13 mouse cellular contexts compared by ENCODE assay signal in the genomic region with DNA sequence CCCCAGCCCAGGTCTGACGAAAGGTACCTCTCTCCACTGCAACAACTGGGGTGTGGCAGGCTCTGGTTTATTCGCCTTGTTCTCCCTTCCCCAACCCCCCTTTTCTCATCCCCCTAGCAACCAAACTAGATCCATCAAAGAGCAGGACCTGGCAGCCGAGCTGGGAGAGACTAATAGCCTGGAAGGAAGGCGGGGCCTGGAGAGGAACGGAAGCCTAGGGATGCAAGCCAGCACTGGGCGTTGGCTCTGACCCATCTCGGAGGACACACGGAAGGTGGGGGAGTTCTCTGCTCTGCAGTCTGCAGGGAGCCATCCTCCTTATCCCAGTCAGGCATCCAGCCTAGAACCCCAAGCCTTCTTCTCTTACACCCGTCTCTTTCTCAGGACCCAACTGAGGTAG. TPM values are rescaled to one million over a fixed set of nuclear protein-coding genes. Genes with fewer than 3 reads are reported as not detected.
DNase-seq lines count a peak whose midpoint lies in the region; ATAC-seq and TF ChIP-seq lines count a peak whose summit lies in the region.
"Had no signal": no experiment of that assay in that cellular context is flagged by ENCODE, and none has a peak within 500 bp of the region (broad histone marks: within the 10 kb centered on the region; RNA-seq: fewer than 3 reads in every experiment).

No protein-coding gene starts in this region.

- H3K36me3 ChIP-seq in E14TG2a.4 (ENCODE audit: insufficient read depth, low read length), result no peaks in the 10 kb centered on the region
- H3K36me3 ChIP-seq in hindbrain, embryonic 15.5 days, result no peaks in the 10 kb centered on the region
- H3K36me3 ChIP-seq: heart, embryonic 12.5 days; limb, embryonic 15.5 days had no signal

- peak overlapping the region; percentile 15 for H3K4me3 ChIP-seq in E14TG2a.4 (replicated peaks; ENCODE audit: low read length)
- no peak overlapping the region for H3K4me3 ChIP-seq in hindbrain, embryonic 15.5 days
- H3K4me3 ChIP-seq: heart, embryonic 12.5 days; limb, embryonic 15.5 days; megakaryocyte, embryonic 14.5 days had no signal

- peaks cover 60% of the 10 kb centered on the region for H3K4me1 ChIP-seq in E14TG2a.4 (replicated peaks; ENCODE audit: low read depth, low read length)
- H3K4me1 ChIP-seq in hindbrain, embryonic 15.5 days (replicated peaks), result peaks cover 31% of the 10 kb centered on the region

- TF ChIP-seq CTCF in E14TG2a.4 (conservative IDR thresholded peaks at IDR 0.05; ENCODE audit: low read length), result no peak

- H3K4me2 ChIP-seq in hindbrain, embryonic 15.5 days, result no peak overlapping the region
- H3K4me2 ChIP-seq: heart, embryonic 12.5 days; limb, embryonic 15.5 days had no signal

- peak; percentile 46 for DNase-seq in adrenal gland, postnatal 14 days
- no peak for DNase-seq in adrenal gland, postnatal 25 days
- DNase-seq in kidney, postnatal 14 days, result peak; percentile 42
- DNase-seq in kidney, adult 9 months, result no peak
- no peak for DNase-seq in ovary, adult 18-20 months (ENCODE audit: low spot score)
- no peak for DNase-seq in thymus, postnatal 4 days

- 0 out of 2 replicates have a peak, but pooled peaks have one; percentile 24 for ATAC-seq in hindbrain, embryonic 15.5 days (ENCODE audit: low FRiP score, low read depth)

- H3K9ac ChIP-seq in hindbrain, embryonic 15.5 days, result no peak overlapping the region
- H3K9ac ChIP-seq: heart, embryonic 12.5 days; limb, embryonic 15.5 days had no signal

- 9% methylated on average over 9 of the region's 9 CpGs for WGBS in hindbrain, embryonic 15.5 days

- peaks cover 74% of the 10 kb centered on the region for H3K27me3 ChIP-seq in E14TG2a.4 (ENCODE audit: insufficient read depth, low read length)
- H3K27me3 ChIP-seq in hindbrain, embryonic 15.5 days, result peaks cover 59% of the 10 kb centered on the region

- H3K27ac ChIP-seq in hindbrain, embryonic 15.5 days (replicated peaks), result no peak overlapping the region
- H3K27ac ChIP-seq: limb, embryonic 15.5 days had no signal

- H3K9me3 ChIP-seq in E14TG2a.4 (ENCODE audit: low read length), result no peaks in the 10 kb centered on the region
- H3K9me3 ChIP-seq in hindbrain, embryonic 15.5 days, result no peaks in the 10 kb centered on the region
- H3K9me3 ChIP-seq: heart, embryonic 12.5 days; limb, embryonic 15.5 days; megakaryocyte, embryonic 14.5 days had no signal

RNA-seq across cellular contexts. Expression of gene Prph, which starts 1.6 kb away (rescaled TPM):
- total RNA-seq in adrenal gland, postnatal 14 days (2021), result 6.5 and 25.2 TPM in 2 replicates
- total RNA-seq in adrenal gland, postnatal 25 days (2021), result 0.52 and 2.2 TPM in 2 replicates
- polyA plus RNA-seq in hindbrain, embryonic 15.5 days (2015; fragmentation: Nextera tagmentation; extraction: Ambion mirVana), result 57.5 and 89.3 TPM in 2 replicates
- total RNA-seq: neutrophil, adult 5-6 weeks had no signal

RNA-seq across cellular contexts. Expression of gene Troap, which starts 21.0 kb away (rescaled TPM):
- 6.3 and 6.9 TPM in 2 replicates for total RNA-seq in adrenal gland, postnatal 14 days (2021)
- total RNA-seq in adrenal gland, postnatal 25 days (2021), result 4.3 and 5.6 TPM in 2 replicates
- polyA plus RNA-seq in hindbrain, embryonic 15.5 days (2015; fragmentation: Nextera tagmentation; extraction: Ambion mirVana), result 8.5 and 10.1 TPM in 2 replicates

RNA-seq across cellular contexts. Expression of gene Tuba1c, which starts 23.7 kb away (rescaled TPM):
- total RNA-seq in adrenal gland, postnatal 14 days (2021), result 200 and 223 TPM in 2 replicates
- 286 and 303 TPM in 2 replicates for total RNA-seq in adrenal gland, postnatal 25 days (2021)
- polyA plus RNA-seq in hindbrain, embryonic 15.5 days (2015; fragmentation: Nextera tagmentation; extraction: Ambion mirVana), result 22.5 and 25.3 TPM in 2 replicates

RNA-seq across cellular contexts. Expression of gene C1ql4, which starts 34.2 kb away (rescaled TPM):
- total RNA-seq in adrenal gland, postnatal 14 days (2021), result not detected in 2 replicates
- not detected in 2 replicates for total RNA-seq in adrenal gland, postnatal 25 days (2021)
- 6.4 and 7.8 TPM in 2 replicates for polyA plus RNA-seq in hindbrain, embryonic 15.5 days (2015; fragmentation: Nextera tagmentation; extraction: Ambion mirVana)
- total RNA-seq: neutrophil, adult 5-6 weeks had no signal
- polyA plus RNA-seq: limb, embryonic 15.5 days; small intestine, adult 2 months had no signal

RNA-seq across cellular contexts. Expression of gene Dnajc22, which starts 39.6 kb away (rescaled TPM):
- 7.1 and 13.9 TPM in 2 replicates for total RNA-seq in adrenal gland, postnatal 14 days (2021)
- 1.9 and 3.8 TPM in 2 replicates for total RNA-seq in adrenal gland, postnatal 25 days (2021)
- polyA plus RNA-seq in hindbrain, embryonic 15.5 days (2015; fragmentation: Nextera tagmentation; extraction: Ambion mirVana), result 1.1 and 1.3 TPM in 2 replicates
- total RNA-seq: neutrophil, adult 5-6 weeks had no signal

Comparison
In these comparisons a context has a peak if more than half of its experiments do, and no peak if none do; other contexts are left out.
1. DNase-seq: peak in adrenal gland, postnatal 14 days (single experiment) and kidney, postnatal 14 days (single experiment); none in adrenal gland, postnatal 25 days (single experiment), kidney, adult 9 months (single experiment), ovary, adult 18-20 months (single experiment) and thymus, postnatal 4 days (single experiment).